Mouse (Mus musculus) left cerebral cortex, adult 2 months (tissue): ENCODE data around the gene Sprr2a3. TPM values are rescaled to one million over a fixed set of nuclear protein-coding genes. Genes with fewer than 3 reads are reported as not detected.
"Not testable (repeated sequence)": the region's sequence is repeated elsewhere in the genome, so short reads cannot be mapped to it uniquely, and the experiment has no call there.

Experiments
- DNase-seq, 2 experiments: peaks; one replicate each; pipeline ENCODE4 v3.0.0; 2021 to 2022; ENCODE audit warnings: low spot score in 2 of 2, mixed read lengths in 1 of 2; ENCODE audit errors: extremely low spot score in 1 of 2
- H3K27ac ChIP-seq: fragments of 200-600 bp; 2 replicates; pipeline ENCODE4 v1.8.1; 2022
- H3K4me3 ChIP-seq: fragments of 200-600 bp; 2 replicates; pipeline ENCODE4 v1.8.1; 2022
- intact Hi-C: fragments of 180-260 bp; cut with DNase I; formaldehyde crosslinking; loops from one replicate; pipeline ENCODE4 v1.15.1; 2025
- long read RNA-seq, 2 experiments: library from polyadenylated mRNA; stranded (forward); transcript quantifications; one replicate each; pipeline ENCODE4 v2.0.0; 2021; ENCODE audit warnings: borderline mapping rate in 2 of 2
- total RNA-seq, 2 experiments: library from RNA; stranded (reverse); gene quantifications; 2 replicates each; pipeline ENCODE4 v1.2.3; 2021

The Sprr2a3 gene
- total RNA-seq: not detected
- long read RNA-seq, experiment 1: 0 reads
- long read RNA-seq, experiment 2: 0 reads

GRCm38 (mm10) chr3:92285101-92285500 lies at the start of gene Sprr2a3:
Gene Sprr2a3 (plus strand): TSS chr3:92285417.
- DNase-seq, intact Hi-C loops, H3K27ac ChIP-seq, H3K4me3 ChIP-seq: not testable (repeated sequence)

- DNase-seq, H3K27ac ChIP-seq, intact Hi-C loops, H3K4me3 ChIP-seq: not testable (repeated sequence)
Measured at GRCm38 (mm10) chr3:92236463-92237189, 48.6 kb upstream of the Sprr2a3 start.

DNA sequence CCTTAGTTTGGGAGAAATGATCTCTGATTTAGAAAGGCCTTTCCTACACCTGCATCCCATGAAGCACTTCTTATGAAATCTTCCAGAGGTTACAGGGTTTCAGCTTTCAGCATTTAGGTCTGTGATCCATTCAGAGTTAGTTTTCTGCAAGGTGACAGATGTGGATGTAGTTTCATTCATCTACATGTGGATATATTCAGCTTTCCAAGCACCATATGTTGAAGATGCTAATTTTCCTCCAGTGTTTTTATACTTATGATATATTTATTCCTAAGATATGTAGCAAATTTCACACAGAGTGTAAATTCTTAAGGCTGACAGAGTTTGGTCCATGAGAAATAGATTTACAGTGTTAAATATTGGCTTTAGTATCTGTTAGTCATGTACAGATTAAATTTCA lies 46.5 kb upstream of the Sprr2a3 start:
- H3K27ac ChIP-seq, DNase-seq, H3K4me3 ChIP-seq, intact Hi-C loops: not testable (repeated sequence)

DNA sequence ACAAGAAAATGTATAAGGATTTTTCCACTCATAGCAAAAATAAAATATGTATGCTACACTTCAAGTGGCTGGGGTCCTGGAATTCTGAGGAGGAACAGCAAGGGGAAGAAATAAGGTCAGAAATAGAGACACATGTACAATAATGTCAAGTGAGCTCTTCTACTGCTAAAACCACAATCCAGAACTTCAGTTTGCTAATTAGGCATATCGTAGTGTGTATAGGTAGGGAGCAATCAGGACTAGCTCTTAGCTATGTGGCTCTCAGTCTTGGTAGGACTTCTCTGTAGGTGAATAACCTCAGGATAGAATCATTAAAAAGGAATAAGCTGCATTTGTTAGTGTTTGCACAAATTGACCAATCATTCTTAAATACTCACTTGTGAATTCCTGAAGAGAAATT lies 46.0 kb upstream of the Sprr2a3 start:
- H3K27ac ChIP-seq, H3K4me3 ChIP-seq, DNase-seq, intact Hi-C loops: not testable (repeated sequence)

DNA sequence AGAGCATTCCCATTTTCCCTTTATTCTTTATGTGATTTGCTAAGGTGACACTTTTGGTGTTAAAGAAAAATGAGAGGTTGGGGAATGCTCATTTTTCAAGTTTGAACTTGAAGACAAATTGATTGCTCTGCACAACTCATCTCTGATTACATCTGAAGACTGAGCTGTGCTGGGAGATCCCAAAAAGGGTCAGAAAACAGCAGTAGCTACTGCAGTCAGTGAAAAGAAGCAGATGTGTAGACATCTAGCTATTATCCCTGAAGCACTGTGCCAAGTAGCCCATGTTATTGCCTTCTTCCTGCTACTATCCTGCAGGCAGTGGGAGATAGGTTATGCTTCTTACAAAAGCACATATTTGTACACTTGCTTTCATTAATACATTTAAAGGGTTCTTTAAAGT lies 40.4 kb upstream of the Sprr2a3 start:
- H3K4me3 ChIP-seq, DNase-seq, H3K27ac ChIP-seq, intact Hi-C loops: not testable (repeated sequence)

DNA sequence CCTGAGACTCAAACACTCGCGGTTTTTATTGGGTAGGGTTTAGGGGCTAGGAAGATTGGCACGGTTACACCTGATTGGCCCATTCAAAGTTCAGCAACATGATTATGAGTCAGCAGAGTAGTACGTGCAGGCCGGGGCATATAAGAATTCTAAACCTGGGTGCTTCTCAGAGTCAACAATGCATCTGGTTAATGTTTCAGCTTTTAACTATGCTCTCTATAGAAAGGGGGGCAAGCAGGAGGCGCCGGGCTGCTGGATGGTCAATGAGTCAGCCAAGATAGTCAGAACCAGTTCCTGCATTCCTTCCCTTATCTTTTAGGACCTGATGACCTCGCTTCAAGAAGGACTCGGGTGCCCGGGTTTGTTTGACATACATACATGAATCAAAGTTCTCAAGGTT lies 39.0 kb upstream of the Sprr2a3 start:
- H3K4me3 ChIP-seq, intact Hi-C loops, H3K27ac ChIP-seq, DNase-seq: not testable (repeated sequence)

DNA sequence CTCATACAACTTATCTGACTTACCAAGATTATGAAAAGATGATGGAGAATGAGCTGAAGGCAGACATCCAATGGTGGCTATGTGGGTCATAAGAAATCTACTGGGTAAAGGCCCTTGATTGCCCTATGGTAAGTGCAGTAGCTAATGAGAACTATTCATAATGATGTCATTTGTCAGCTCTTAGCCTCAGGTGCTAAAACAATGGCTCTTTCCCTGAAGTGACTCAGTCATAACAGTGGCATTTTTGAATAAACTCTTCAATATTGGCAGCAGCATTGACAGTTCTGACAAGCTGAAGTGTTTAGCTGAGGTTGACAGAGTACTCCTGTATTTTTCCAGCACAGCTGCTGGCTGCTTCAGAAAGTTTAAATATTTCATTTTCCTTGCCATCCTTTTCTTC lies 36.7 kb upstream of the Sprr2a3 start:
- H3K27ac ChIP-seq, DNase-seq, intact Hi-C loops, H3K4me3 ChIP-seq: not testable (repeated sequence)

- DNase-seq, H3K4me3 ChIP-seq, intact Hi-C loops, H3K27ac ChIP-seq: not testable (repeated sequence)
Measured at GRCm38 (mm10) chr3:92250450-92250849, 34.8 kb upstream of the Sprr2a3 start.

GRCm38 (mm10) chr3:92253860-92254259 lies 31.4 kb upstream of the Sprr2a3 start:
- H3K27ac ChIP-seq, intact Hi-C loops: not testable (repeated sequence)

GRCm38 (mm10) chr3:92258526-92258925 lies 26.7 kb upstream of the Sprr2a3 start:
- DNase-seq, H3K27ac ChIP-seq, H3K4me3 ChIP-seq, intact Hi-C loops: not testable (repeated sequence)

More at GRCm38 (mm10) chr3:92253860-92254259, 31.4 kb upstream of the Sprr2a3 start:
- DNase-seq, H3K4me3 ChIP-seq: not testable (repeated sequence)

DNA sequence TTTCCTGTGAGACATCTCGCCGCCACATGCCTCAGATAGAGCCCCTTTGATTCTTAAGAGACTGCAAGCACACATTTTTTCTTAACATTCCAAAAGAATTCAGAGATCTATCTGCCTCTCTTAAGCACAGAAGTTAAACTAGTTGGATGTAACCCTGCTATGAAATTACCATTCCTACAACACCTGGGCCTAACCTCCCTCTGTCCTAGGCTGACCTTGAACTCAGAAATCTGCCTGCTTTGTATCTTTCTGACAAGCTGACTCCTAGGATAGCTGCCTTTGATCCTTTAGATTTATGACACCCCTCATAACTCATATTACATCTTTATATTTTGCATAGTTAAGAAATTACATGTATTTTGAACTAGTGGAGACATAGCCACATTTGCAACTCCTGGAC lies 21.8 kb upstream of the Sprr2a3 start:
- H3K4me3 ChIP-seq, H3K27ac ChIP-seq, intact Hi-C loops, DNase-seq: not testable (repeated sequence)

DNA sequence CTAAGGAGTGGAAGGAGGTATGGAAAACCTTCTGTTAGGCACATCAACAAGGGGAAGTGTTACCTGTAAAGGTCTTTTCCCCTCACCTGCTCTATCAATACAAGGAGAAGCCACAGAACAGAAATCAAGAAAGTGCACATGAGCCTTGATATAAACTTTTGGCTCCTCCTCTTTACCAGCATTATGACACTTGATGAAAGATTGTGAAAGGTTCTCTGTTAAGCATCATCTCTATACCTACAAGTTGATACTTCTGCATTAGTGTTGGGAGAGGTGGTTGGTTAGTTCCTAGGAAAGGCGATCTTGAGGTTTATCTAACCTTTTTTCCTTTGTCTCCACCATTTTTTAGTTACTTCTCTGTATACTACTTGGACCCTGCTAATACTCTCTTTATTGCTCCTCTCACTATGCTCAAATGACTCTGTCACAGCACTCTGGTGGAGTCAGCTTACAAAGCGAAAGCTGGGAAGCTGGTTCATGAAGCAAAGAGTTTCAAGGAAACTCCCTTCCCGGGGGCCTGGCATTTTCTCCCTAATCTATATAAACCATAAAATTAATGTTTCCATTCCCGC lies 13.7 kb upstream of the Sprr2a3 start:
- H3K27ac ChIP-seq, H3K4me3 ChIP-seq, DNase-seq, intact Hi-C loops: not testable (repeated sequence)

GRCm38 (mm10) chr3:92273504-92273903 lies 11.7 kb upstream of the Sprr2a3 start:
- DNase-seq, intact Hi-C loops, H3K27ac ChIP-seq, H3K4me3 ChIP-seq: not testable (repeated sequence)

GRCm38 (mm10) chr3:92274018-92274417 lies 11.2 kb upstream of the Sprr2a3 start:
- intact Hi-C loops, H3K27ac ChIP-seq, DNase-seq, H3K4me3 ChIP-seq: not testable (repeated sequence)

DNA sequence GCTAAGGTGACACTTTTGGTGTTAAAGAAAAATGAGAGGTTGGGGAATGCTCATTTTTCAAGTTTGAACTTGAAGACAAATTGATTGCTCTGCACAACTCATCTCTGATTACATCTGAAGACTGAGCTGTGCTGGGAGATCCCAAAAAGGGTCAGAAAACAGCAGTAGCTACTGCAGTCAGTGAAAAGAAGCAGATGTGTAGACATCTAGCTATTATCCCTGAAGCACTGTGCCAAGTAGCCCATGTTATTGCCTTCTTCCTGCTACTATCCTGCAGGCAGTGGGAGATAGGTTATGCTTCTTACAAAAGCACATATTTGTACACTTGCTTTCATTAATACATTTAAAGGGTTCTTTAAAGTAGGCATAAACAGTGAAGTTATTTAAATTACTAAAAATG lies 5.6 kb upstream of the Sprr2a3 start:
- DNase-seq, intact Hi-C loops, H3K4me3 ChIP-seq, H3K27ac ChIP-seq: not testable (repeated sequence)

- DNase-seq, intact Hi-C loops, H3K27ac ChIP-seq, H3K4me3 ChIP-seq: not testable (repeated sequence)
Measured at GRCm38 (mm10) chr3:92280963-92281606, 4.1 kb upstream of the Sprr2a3 start.

GRCm38 (mm10) chr3:92288489-92288888 lies 3.3 kb downstream of the Sprr2a3 start:
- H3K4me3 ChIP-seq, H3K27ac ChIP-seq, intact Hi-C loops, DNase-seq: not testable (repeated sequence)
